Mouse (Mus musculus) WW6 (cell line): ENCODE results near the gene Lrrc43.
"Not testable (repeated sequence)": the region's sequence is repeated elsewhere in the genome, so short reads cannot be mapped to it uniquely, and the experiment has no call there.

Experiments
- DNase-seq: peaks from one replicate; pipeline ENCODE4 v3.0.0-alpha.2; 2013; ENCODE audit warnings: low read depth, low spot score

The Lrrc43 gene

GRCm38 (mm10) chr5:123489112-123489785 lies at the start of gene Lrrc43, which contains the start of gene Il31:
Lrrc43 (plus strand) TSS chr5:123489305.
Il31 (minus strand) TSS chr5:123489489.
- no peak for DNase-seq

GRCm38 (mm10) chr5:123439312-123439711 lies 49.8 kb upstream of the Lrrc43 start:
- DNase-seq: no peak

- DNase-seq: no peak
These were observed 49.2 kb upstream of the Lrrc43 start for GRCm38 (mm10) chr5:123439941-123440340.

GRCm38 (mm10) chr5:123440664-123441063 lies 48.4 kb upstream of the Lrrc43 start:
- no peak for DNase-seq

GRCm38 (mm10) chr5:123442283-123442682 lies 46.8 kb upstream of the Lrrc43 start:
- DNase-seq: no peak

GRCm38 (mm10) chr5:123444069-123444468 lies 45.0 kb upstream of the Lrrc43 start:
- peak; percentile 26 for DNase-seq

GRCm38 (mm10) chr5:123444849-123445334 lies 44.2 kb upstream of the Lrrc43 start:
- DNase-seq: no peak

- no peak for DNase-seq
These were observed 37.2 kb upstream of the Lrrc43 start for GRCm38 (mm10) chr5:123451886-123452285.

GRCm38 (mm10) chr5:123461420-123461819 lies 27.7 kb upstream of the Lrrc43 start:
- no peak for DNase-seq

GRCm38 (mm10) chr5:123464638-123465037 lies 24.5 kb upstream of the Lrrc43 start:
- DNase-seq: no peak

GRCm38 (mm10) chr5:123470784-123471400 lies 18.2 kb upstream of the Lrrc43 start:
- DNase-seq: no peak

- DNase-seq: no peak
These were observed 15.3 kb upstream of the Lrrc43 start for GRCm38 (mm10) chr5:123473817-123474216.

- DNase-seq: no peak
These were observed 1.3 kb upstream of the Lrrc43 start for GRCm38 (mm10) chr5:123487659-123488395.

GRCm38 (mm10) chr5:123489935-123490334 lies 830 bp downstream of the Lrrc43 start:
- no peak for DNase-seq

- DNase-seq: no peak
These were observed 10.6 kb downstream of the Lrrc43 start for GRCm38 (mm10) chr5:123499717-123500116.

GRCm38 (mm10) chr5:123501973-123502372 lies 12.9 kb downstream of the Lrrc43 start:
- no peak for DNase-seq

GRCm38 (mm10) chr5:123507936-123508723 lies 19.0 kb downstream of the Lrrc43 start:
- DNase-seq: peak; percentile 88

- DNase-seq: no peak
These were observed 19.8 kb downstream of the Lrrc43 start for GRCm38 (mm10) chr5:123508921-123509320.

GRCm38 (mm10) chr5:123510160-123510559 lies 21.1 kb downstream of the Lrrc43 start, which contains the start of gene B3gnt4:
B3gnt4 (plus strand) TSS chr5:123510460.
- DNase-seq: no peak

GRCm38 (mm10) chr5:123511426-123511825 lies 22.3 kb downstream of the Lrrc43 start:
- DNase-seq: not testable (repeated sequence)

GRCm38 (mm10) chr5:123512102-123512501 lies 23.0 kb downstream of the Lrrc43 start:
- no peak for DNase-seq
